Mouse (Mus musculus) heart, adult 2 months (tissue): ENCODE measurements around the gene Tut7.

ENCODE experiments used
- CTCF ChIP-seq: fragments of 200-600 bp; IDR thresholded peaks from 2 replicates; pipeline ENCODE4 v1.8.1; 2022; ENCODE audit warnings: antibody characterized with exemption, mild to moderate bottlenecking, moderate library complexity
- EP300 ChIP-seq: fragments of 200-500 bp; IDR thresholded peaks from 2 replicates; pipeline ENCODE4 v1.6.1; 2011; ENCODE audit warnings: low read depth, low read length, control low read depth; ENCODE audit not compliant: insufficient read depth
- POLR2A ChIP-seq: fragments of 200-500 bp; IDR thresholded peaks from 2 replicates; pipeline ENCODE4 v1.6.1; 2011; ENCODE audit warnings: mild to moderate bottlenecking, low read depth, low read length, control low read depth; ENCODE audit not compliant: insufficient read depth

DNA sequence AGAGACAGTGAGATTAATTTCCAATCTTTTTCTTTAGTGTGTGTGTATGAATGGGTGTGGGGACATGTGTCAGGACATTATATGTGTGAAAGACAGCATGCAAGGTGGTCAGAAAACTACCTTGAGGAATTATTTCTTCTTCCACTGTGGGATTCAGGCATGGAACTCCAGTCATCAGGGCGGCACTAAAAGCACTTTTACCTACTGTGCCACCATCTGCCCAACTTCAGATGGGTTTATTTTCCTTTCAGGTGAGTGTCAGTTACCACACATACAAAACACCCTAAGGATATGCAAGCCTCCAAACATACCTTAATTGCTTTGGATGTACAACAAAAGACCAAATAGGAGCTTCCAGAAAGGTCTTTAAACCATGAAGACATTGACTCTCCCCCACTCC lies 28.2 kb downstream of the Tut7 start:
- TF ChIP-seq POLR2A (no peak), CTCF (no peak), EP300 (no peak)
